In genomic region chr2:38739410-38739809, GRCm38 (mm10) we compare ENCODE assay signal across 8 mouse cellular contexts. TPM values are rescaled to one million over a fixed set of nuclear protein-coding genes. Genes with fewer than 3 reads are reported as not detected.
DNase-seq lines count a peak whose midpoint lies in the region; ATAC-seq and TF ChIP-seq lines count a peak whose summit lies in the region.

No protein-coding gene starts in this region.

- no peak overlapping the region for H3K27ac ChIP-seq in forebrain, embryonic 11.5 days (ENCODE audit: low read depth, low read length)
- H3K27ac ChIP-seq in left cerebral cortex, adult 2 months, result no peak overlapping the region

- H3K36me3 ChIP-seq in forebrain, embryonic 11.5 days (ENCODE audit: control insufficient read depth, insufficient read depth, low read length), result no peaks in the 10 kb centered on the region

- H3K9me3 ChIP-seq in forebrain, embryonic 11.5 days (ENCODE audit: control insufficient read depth, low read length), result no peaks in the 10 kb centered on the region

- intact Hi-C loops in left cerebral cortex, adult 2 months (cut with DNase I), result loop anchor here (2.0 to 5.0 kb wide), 3 partner anchors 77 to 307 kb away; no protein-coding TSS in a partner anchor

- no peak overlapping the region for H3K9ac ChIP-seq in forebrain, embryonic 11.5 days (ENCODE audit: low read length)

- ATAC-seq in forebrain, embryonic 11.5 days (replicated peaks; ENCODE audit: low FRiP score), result peak; percentile 74
- ATAC-seq in megakaryocyte-erythroid progenitor cell, adult 5-6 weeks (replicated peaks; ENCODE audit: low FRiP score, low TSS enrichment, poor library complexity, severe bottlenecking), result peak; percentile 87

- no peaks in the 10 kb centered on the region for H3K27me3 ChIP-seq in forebrain, embryonic 11.5 days (ENCODE audit: control insufficient read depth, insufficient read depth, low read length)

- H3K4me3 ChIP-seq in forebrain, embryonic 11.5 days (ENCODE audit: low read depth, low read length), result no peak overlapping the region
- H3K4me3 ChIP-seq in left cerebral cortex, adult 2 months, result no peak overlapping the region

- TF ChIP-seq CTCF in left cerebral cortex, adult 2 months (IDR thresholded peaks at IDR 0.05), result peak; percentile 96

- H3K4me1 ChIP-seq in forebrain, embryonic 11.5 days (replicated peaks; ENCODE audit: control insufficient read depth, insufficient read depth, low read length), result peaks cover 2% of the 10 kb centered on the region; the same call in 1 of the 2 replicates

- 23% methylated on average over 7 of the region's 7 CpGs for WGBS in forebrain, embryonic 11.5 days

- no peak overlapping the region for H3K4me2 ChIP-seq in forebrain, embryonic 11.5 days (ENCODE audit: low read depth, low read length, severe bottlenecking)

- peak; percentile 54 for DNase-seq in gastrocnemius, adult 18-20 months (ENCODE audit: low spot score)
- DNase-seq in gastrocnemius, postnatal 25 days, result no peak
- peak; percentile 52 for DNase-seq in c-Kit-positive CD71-positive TER-119-negative erythroid progenitor cells, embryonic 14.5 days (ENCODE audit: low read depth)
- DNase-seq in forebrain, embryonic 11.5 days (ENCODE audit: low spot score), result peak; percentile 83
- peak; percentile 70 for DNase-seq in hindlimb bud, embryonic 11.5 days (ENCODE audit: extremely low spot score, low read depth, low spot score)
- peak; percentile 79 to 84 for DNase-seq in left cerebral cortex, adult 2 months (ENCODE audit: extremely low spot score in 1 of 2, low spot score in 2 of 2)
- DNase-seq in right cerebral cortex, postnatal 36 days (ENCODE audit: low spot score in 2 of 2), result peak; percentile 59 to 63

RNA-seq across cellular contexts. Expression of gene Nr5a1, which starts 25.1 kb away (rescaled TPM):
- not detected for total RNA-seq in gastrocnemius, adult 18-20 months (2021)
- not detected for total RNA-seq in gastrocnemius, postnatal 25 days (2021)
- 0.27 and 0.40 TPM in 2 replicates for polyA plus RNA-seq in forebrain, embryonic 11.5 days (2014; fragmentation: Nextera tagmentation; extraction: Ambion mirVana)
- total RNA-seq in left cerebral cortex, adult 2 months (2021), result under 1 TPM in 1 of 2 experiments, not detected in 1; 0.16 TPM
- total RNA-seq in megakaryocyte-erythroid progenitor cell, adult 5-6 weeks (2014; fragmentation: Nextera tagmentation), result not detected in 2 replicates
- not detected in 2 replicates for total RNA-seq in megakaryocyte-erythroid progenitor cell, adult 5-6 weeks (2017)
